Mouse (Mus musculus) left cerebral cortex, postnatal 36 days (tissue): ENCODE measurements at regions not wholly inside any gene's neighbourhood (a gene's known extent, or its start where the extent isn't known, plus 50 kb on each side); places are given as distances from the start of the nearest gene placed in this dataset.

Experiments
- DNase-seq, 2 experiments: peaks; one replicate each; pipeline ENCODE4 v3.0.0; 2021 to 2022; ENCODE audit warnings: low spot score in 2 of 2, mixed read lengths in 1 of 2
- intact Hi-C: fragments of 180-260 bp; cut with DNase I; formaldehyde crosslinking; loops from one replicate; pipeline ENCODE4 v1.15.1; 2025

- intact Hi-C loops = no loop called here
- DNase-seq = peak; percentile 21 to 34
These were observed 118.4 kb downstream of the Barx2 start for GRCm38 (mm10) chr9:31794911-31795310.

- DNase-seq = no peak
- intact Hi-C loops = no loop called here
These were observed 137.3 kb downstream of the Barx2 start for GRCm38 (mm10) chr9:31775956-31776355.

GRCm38 (mm10) chr9:31765401-31765800 is 147.9 kb downstream of the Barx2 start:
- intact Hi-C loops = no loop called here
- no peak for DNase-seq

GRCm38 (mm10) chr9:31757894-31758561 is 155.2 kb downstream of the Barx2 start:
- intact Hi-C loops = no loop called here
- DNase-seq = no peak

GRCm38 (mm10) chr9:31730443-31730842 is 182.8 kb downstream of the Barx2 start:
- DNase-seq = no peak
- intact Hi-C loops = no loop called here

GRCm38 (mm10) chr9:31719309-31719708 is 194.0 kb downstream of the Barx2 start:
- intact Hi-C loops = no loop called here
- no peak for DNase-seq

- no peak for DNase-seq
- intact Hi-C loops = no loop called here
These were observed 203.2 kb downstream of the Barx2 start for GRCm38 (mm10) chr9:31710022-31710421.

GRCm38 (mm10) chr9:31706688-31707087 is 206.6 kb downstream of the Barx2 start:
- intact Hi-C loops = no loop called here
- no peak for DNase-seq

GRCm38 (mm10) chr9:31690921-31691475 is 222.3 kb downstream of the Barx2 start:
- intact Hi-C loops = no loop called here
- no peak for DNase-seq

GRCm38 (mm10) chr9:31688398-31688705 is 224.1 kb upstream of the Tmem45b start:
- DNase-seq = no peak
- intact Hi-C loops = no loop called here

- DNase-seq = no peak
- intact Hi-C loops = no loop called here
These were observed 223.6 kb upstream of the Tmem45b start for GRCm38 (mm10) chr9:31687686-31688397.

- intact Hi-C loops = no loop called here
- DNase-seq = no peak
These were observed 222.2 kb upstream of the Tmem45b start for GRCm38 (mm10) chr9:31686466-31686865.

GRCm38 (mm10) chr9:31684812-31685188 is 220.5 kb upstream of the Tmem45b start:
- no peak for DNase-seq
- intact Hi-C loops = no loop called here

GRCm38 (mm10) chr9:31684099-31684811 is 220.0 kb upstream of the Tmem45b start:
- DNase-seq = no peak
- intact Hi-C loops = no loop called here

- no peak for DNase-seq
- intact Hi-C loops = no loop called here
These were observed 219.2 kb upstream of the Tmem45b start for GRCm38 (mm10) chr9:31683302-31684081.

- intact Hi-C loops = no loop called here
- DNase-seq = no peak
These were observed 218.6 kb upstream of the Tmem45b start for GRCm38 (mm10) chr9:31682893-31683292.

GRCm38 (mm10) chr9:31677150-31677549 is 212.9 kb upstream of the Tmem45b start:
- peak in 1 of 2 experiments; percentile 50 for DNase-seq
- intact Hi-C loops = no loop called here

- intact Hi-C loops = no loop called here
These were observed 194.8 kb upstream of the Tmem45b start for GRCm38 (mm10) chr9:31659026-31659425.

GRCm38 (mm10) chr9:31657612-31658011 is 193.3 kb upstream of the Tmem45b start:
- no peak for DNase-seq
- intact Hi-C loops = no loop called here

More at GRCm38 (mm10) chr9:31659026-31659425, 194.8 kb upstream of the Tmem45b start:
- no peak for DNase-seq

- DNase-seq = no peak
- intact Hi-C loops = no loop called here
These were observed 192.4 kb upstream of the Tmem45b start for GRCm38 (mm10) chr9:31656676-31657075.
